Mouse (Mus musculus) thymus, adult 2 months (tissue): ENCODE measurements around the gene Hand2. TPM values are rescaled to one million over a fixed set of nuclear protein-coding genes. Genes with fewer than 3 reads are reported as not detected.

Experiments used
- DNase-seq: peaks from one replicate; pipeline ENCODE4 v3.0.0; 2021
- H3K27ac ChIP-seq: fragments of 200-500 bp; 2 replicates; pipeline ENCODE4 v1.5.1; 2012; ENCODE audit warnings: low read length, control low read depth; ENCODE audit not compliant: control insufficient read depth, insufficient read depth
- H3K27me3 ChIP-seq: fragments of 200-500 bp; 2 replicates; pipeline ENCODE4 v1.6.1; 2012; ENCODE audit warnings: mild to moderate bottlenecking, low read length, moderate library complexity, mixed read lengths; ENCODE audit not compliant: control insufficient read depth, insufficient read depth
- H3K36me3 ChIP-seq: fragments of 200-500 bp; 2 replicates; pipeline ENCODE4 v1.6.1; 2012; ENCODE audit warnings: mild to moderate bottlenecking, low read length, moderate library complexity; ENCODE audit not compliant: control insufficient read depth, insufficient read depth
- H3K4me1 ChIP-seq: fragments of 200-500 bp; replicated peaks from 2 replicates; pipeline ENCODE4 v1.6.1; 2012; ENCODE audit warnings: low read length; ENCODE audit not compliant: control insufficient read depth, insufficient read depth
- H3K4me3 ChIP-seq: fragments of 200-500 bp; 2 replicates; pipeline ENCODE4 v1.5.1; 2012; ENCODE audit warnings: mild to moderate bottlenecking, low read length, control low read depth, moderate library complexity; ENCODE audit not compliant: control insufficient read depth, insufficient read depth
- CTCF ChIP-seq: fragments of 200-500 bp; IDR thresholded peaks from 2 replicates; pipeline ENCODE4 v1.5.1; 2012; ENCODE audit warnings: mild to moderate bottlenecking, control low read depth, low read length, moderate library complexity, borderline replicate concordance; ENCODE audit not compliant: control insufficient read depth, poor library complexity, insufficient read depth; ENCODE audit errors: extremely low read depth
- POLR2A ChIP-seq: fragments of 200-500 bp; IDR thresholded peaks from 2 replicates; pipeline ENCODE4 v1.6.1; 2012; ENCODE audit warnings: mild to moderate bottlenecking, low read length, control low read depth, moderate library complexity; ENCODE audit not compliant: control insufficient read depth, poor library complexity, insufficient read depth; ENCODE audit errors: extremely low read depth
- WGBS: fragments of 180-500 bp; shearing (Covaris S2); methylation state at CpG from one replicate; pipeline ENCODE4 v1.1.7; 2018; 5-methylcytosine and 5-hydroxymethylcytosine counted together
- polyA plus RNA-seq: library from polyadenylated mRNA; depleted of rRNA; stranded (reverse); fragments of >200 nt; gene quantifications from 2 replicates; pipeline ENCODE4 v1.2.3, GENCODE M21; 2012

The Hand2 gene
- polyA plus RNA-seq, 1 experiment = 1.2 TPM

DNA sequence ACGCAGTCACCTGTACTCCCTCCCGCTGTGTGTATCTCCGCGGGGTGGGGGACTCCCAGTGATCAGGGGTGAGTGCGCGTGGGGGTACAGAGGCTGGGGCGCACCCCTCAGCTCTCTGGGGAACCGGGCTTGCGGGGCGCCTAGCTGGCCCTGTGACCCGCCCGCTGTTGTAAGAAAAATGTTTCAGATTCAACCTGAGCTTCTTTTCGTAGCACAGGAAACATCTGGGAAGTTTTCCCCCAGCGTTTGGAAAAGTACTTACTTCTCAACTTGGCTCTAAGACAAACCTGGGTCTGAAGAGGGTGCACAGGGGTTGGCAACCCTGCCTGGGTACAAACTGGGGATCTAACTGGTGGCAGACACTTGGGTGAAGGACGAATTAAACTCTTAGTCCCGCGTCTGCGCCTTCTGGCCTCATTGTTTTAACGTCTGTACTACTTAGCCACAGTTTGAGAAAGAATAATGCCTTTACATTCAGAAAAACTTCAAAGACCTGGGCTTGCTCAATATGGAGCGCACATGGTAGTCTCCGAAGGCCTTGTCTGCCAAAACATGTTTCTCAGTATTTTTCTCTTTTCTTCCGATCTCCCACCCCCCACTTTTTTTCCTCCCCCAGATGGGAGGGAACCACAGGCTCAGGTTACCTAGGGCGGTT lies 28.2 kb downstream of the Hand2 start:
- Histone ChIP-seq H3K36me3 (no peaks in the 10 kb centered on the region), H3K27ac (no peak overlapping the region), H3K4me1 (no peaks in the 10 kb centered on the region), H3K27me3 (peaks cover 9% of the 10 kb centered on the region), H3K4me3 (no peak overlapping the region)
- no peak for TF ChIP-seq CTCF
- TF ChIP-seq POLR2A = no peak
- 10% methylated on average over 23 of the region's 23 CpGs for whole genome bisulfite sequencing
- DNase-seq = no peak

GRCm38 (mm10) chr8:57351861-57352260 lies 31.1 kb downstream of the Hand2 start:
- DNase-seq = no peak
- no peak overlapping the region for H3K4me3 ChIP-seq
- no peaks in the 10 kb centered on the region for H3K36me3 ChIP-seq
- peaks cover 7% of the 10 kb centered on the region for H3K27me3 ChIP-seq
- no peak overlapping the region for H3K27ac ChIP-seq
- TF ChIP-seq POLR2A (no peak), CTCF (no peak)
- WGBS = 51% methylated on average over 2 of the region's 2 CpGs
- no peaks in the 10 kb centered on the region for H3K4me1 ChIP-seq

DNA sequence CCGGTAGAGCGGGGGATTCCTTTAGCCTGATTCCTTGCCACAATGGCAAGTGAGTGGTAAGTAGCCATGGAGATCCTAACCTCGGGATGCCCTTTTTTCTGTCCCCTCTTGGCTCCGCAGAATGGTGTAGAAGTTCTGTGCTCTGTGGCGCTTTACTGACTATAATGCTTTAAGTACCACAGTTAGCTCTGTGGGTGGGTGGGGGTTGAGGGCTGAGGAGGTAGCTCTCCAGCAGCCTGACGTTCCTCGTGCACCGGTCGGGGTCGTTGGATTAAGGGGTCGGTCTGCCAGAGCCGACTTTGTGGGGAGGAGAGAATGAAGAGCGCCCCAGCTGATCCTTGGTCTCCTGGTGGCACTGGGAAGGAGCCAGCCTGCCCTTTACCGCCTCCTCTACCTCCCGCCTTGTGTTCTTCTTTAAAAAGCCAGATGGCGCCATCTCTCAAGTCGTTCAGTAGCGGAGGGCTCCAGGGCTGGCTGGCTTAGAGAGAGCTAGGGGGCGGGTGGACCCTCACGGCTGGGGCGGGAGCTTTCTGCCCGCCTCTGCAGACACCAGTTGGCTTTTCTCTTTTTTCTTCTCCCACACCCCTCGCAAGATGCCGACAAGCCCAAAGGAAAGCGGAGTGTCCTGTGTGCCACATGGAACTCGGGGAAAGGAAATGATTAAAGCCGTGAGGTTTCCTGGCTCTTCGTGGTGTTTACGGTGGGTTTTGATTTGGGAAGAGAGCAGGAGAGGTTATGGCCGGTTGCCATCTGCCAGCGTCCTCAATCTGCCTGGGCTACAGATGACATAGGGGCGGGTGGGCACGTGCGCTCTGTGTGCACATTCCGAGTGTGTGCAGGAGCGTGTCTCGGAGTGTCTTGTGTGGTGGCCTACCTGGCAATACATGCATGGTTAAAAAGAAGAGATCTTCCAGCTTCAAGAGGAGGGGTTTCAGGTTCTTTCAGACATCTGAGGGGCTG lies 32.8 kb downstream of the Hand2 start:
- Histone ChIP-seq H3K4me3 (no peak overlapping the region), H3K27ac (no peak overlapping the region), H3K4me1 (no peaks in the 10 kb centered on the region), H3K27me3 (peaks cover 3% of the 10 kb centered on the region; the same call in 1 of the 2 replicates), H3K36me3 (no peaks in the 10 kb centered on the region)
- no peak for TF ChIP-seq CTCF
- TF ChIP-seq POLR2A = no peak
- DNase-seq = no peak
- 9% methylated on average over 37 of the region's 37 CpGs for WGBS

DNA sequence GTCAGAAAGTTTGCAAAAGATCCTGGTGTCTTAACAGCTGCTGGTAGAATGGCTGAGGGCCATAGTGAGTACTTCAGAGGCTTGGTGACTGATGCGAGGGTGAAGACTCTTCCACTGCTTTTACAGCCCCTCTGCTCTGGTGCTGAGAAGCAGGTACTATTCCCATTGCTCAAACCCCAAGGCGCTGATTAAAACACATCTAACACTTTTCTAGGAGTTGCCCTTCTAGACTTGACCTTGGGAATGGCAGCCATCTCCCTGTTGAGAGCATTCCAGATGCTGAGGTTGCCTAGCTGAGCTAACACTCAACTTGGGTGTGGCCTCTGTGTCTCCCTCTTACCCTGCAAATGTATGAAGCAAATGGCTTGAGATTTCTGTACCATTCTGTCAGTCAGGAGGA lies 34.1 kb downstream of the Hand2 start:
- no peak overlapping the region for H3K27ac ChIP-seq
- 67% methylated on average over 2 of the region's 2 CpGs for WGBS

GRCm38 (mm10) chr8:57356529-57357325 lies 35.9 kb downstream of the Hand2 start:
- H3K4me1 ChIP-seq = no peaks in the 10 kb centered on the region
- H3K27ac ChIP-seq = no peak overlapping the region

More for the DNA sequence above, 34.1 kb downstream of the Hand2 start:
- no peak overlapping the region for H3K4me3 ChIP-seq
- no peak for TF ChIP-seq CTCF
- no peak for TF ChIP-seq POLR2A
- no peaks in the 10 kb centered on the region for H3K4me1 ChIP-seq
- DNase-seq = no peak
- H3K27me3 ChIP-seq = no peaks in the 10 kb centered on the region; the same call in 1 of the 2 replicates
- no peaks in the 10 kb centered on the region for H3K36me3 ChIP-seq

DNA sequence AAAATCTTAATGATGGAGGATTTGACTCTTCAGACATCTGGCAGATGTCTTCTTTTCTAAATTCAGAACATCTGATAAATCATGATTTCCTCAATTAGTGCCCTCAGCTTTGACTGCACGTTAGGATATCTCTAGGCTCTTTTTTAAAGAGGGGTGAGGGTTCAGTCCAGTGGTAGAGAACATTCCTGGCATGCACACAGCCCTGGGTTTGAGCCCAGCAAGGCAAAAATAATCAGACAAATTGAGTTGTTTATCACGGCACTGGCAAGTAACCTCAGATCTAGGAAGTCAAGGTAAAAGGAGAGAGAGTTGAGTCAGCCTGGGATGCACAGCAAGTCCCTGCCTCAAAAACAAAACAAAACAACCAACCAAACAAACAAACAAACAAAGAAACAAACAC lies 39.7 kb downstream of the Hand2 start:
- no peaks in the 10 kb centered on the region for H3K4me1 ChIP-seq
- H3K27ac ChIP-seq = no peak overlapping the region
- DNase-seq = no peak
- H3K36me3 ChIP-seq = no peaks in the 10 kb centered on the region
- no peak overlapping the region for H3K4me3 ChIP-seq
- 63% methylated on average over 2 of the region's 2 CpGs for WGBS
- no peaks in the 10 kb centered on the region for H3K27me3 ChIP-seq
- TF ChIP-seq CTCF (no peak), POLR2A (no peak)

More at GRCm38 (mm10) chr8:57356529-57357325, 35.9 kb downstream of the Hand2 start:
- Histone ChIP-seq H3K36me3 (no peaks in the 10 kb centered on the region), H3K27me3 (no peaks in the 10 kb centered on the region; the same call in 1 of the 2 replicates), H3K4me3 (no peak overlapping the region)
- DNase-seq = no peak
- TF ChIP-seq POLR2A (no peak), CTCF (no peak)
- 79% methylated on average over 9 of the region's 9 CpGs for WGBS
